Mouse (Mus musculus) stomach, embryonic 14.5 days (tissue): ENCODE measurements around the gene Nckap5l. TPM values are rescaled to one million over a fixed set of nuclear protein-coding genes. Genes with fewer than 3 reads are reported as not detected.

Experiments
- ATAC-seq: fragments of 200-750 bp; cut with Nextera tagmentation; 2 replicates; pipeline ENCODE4 v1.8.0; 2017; ENCODE audit warnings: low read depth, moderate TSS enrichment; ENCODE audit not compliant: insufficient number of reproducible peaks, insufficient read depth, low FRiP score
- H3K27ac ChIP-seq: fragments of 300-500 bp; sonication (generic); 2 replicates; pipeline ENCODE4 v1.5.1; 2014; ENCODE audit warnings: mild to moderate bottlenecking, low read length, moderate library complexity, mixed read lengths
- H3K27me3 ChIP-seq: fragments of 300-500 bp; sonication (generic); 2 replicates; pipeline ENCODE4 v1.6.1; 2014; ENCODE audit warnings: low read length, control low read depth, mixed read lengths; ENCODE audit not compliant: control insufficient read depth, insufficient read depth
- H3K36me3 ChIP-seq: fragments of 300-500 bp; sonication (generic); 2 replicates; pipeline ENCODE4 v1.6.1; 2014; ENCODE audit warnings: mild to moderate bottlenecking, control low read depth, low read length, moderate library complexity, mixed read lengths; ENCODE audit not compliant: control insufficient read depth, insufficient read depth
- H3K4me1 ChIP-seq: fragments of 300-500 bp; sonication (generic); 2 replicates; pipeline ENCODE4 v1.6.1; 2014; ENCODE audit warnings: low read length, control low read depth, mixed read lengths; ENCODE audit not compliant: control insufficient read depth, insufficient read depth
- H3K4me2 ChIP-seq: fragments of 300-500 bp; sonication (generic); replicated peaks from 2 replicates; pipeline ENCODE4 v1.6.1; 2014; ENCODE audit warnings: low read depth, low read length, control low read depth
- H3K4me3 ChIP-seq: fragments of 300-500 bp; sonication (generic); 2 replicates; pipeline ENCODE4 v1.5.1; 2014; ENCODE audit warnings: low read depth, low read length, control low read depth
- H3K9ac ChIP-seq: fragments of 300-500 bp; sonication (generic); replicated peaks from 2 replicates; pipeline ENCODE4 v1.6.1; 2014; ENCODE audit warnings: low read depth, mild to moderate bottlenecking, control low read depth, low read length, moderate library complexity, mixed read lengths
- H3K9me3 ChIP-seq: fragments of 300-500 bp; sonication (generic); 2 replicates; pipeline ENCODE4 v1.6.1; 2016; ENCODE audit warnings: low read depth, low read length, control low read depth; ENCODE audit not compliant: control insufficient read depth
- WGBS: fragments of 180-500 bp; shearing (Covaris S2); extraction: QIAGEN DNeasy Blood & Tissue Kit; methylation state at CpG from one replicate; pipeline ENCODE4 v1.1.7; 2014; 5-methylcytosine and 5-hydroxymethylcytosine counted together
- polyA plus RNA-seq: library from polyadenylated mRNA; unstranded; fragments of >200 nt; fragmentation: Nextera tagmentation; extraction: Ambion mirVana; gene quantifications from 2 replicates; pipeline ENCODE4 v1.2.1, GENCODE M21; 2014

Nckap5l gene
- 8.9 and 9.3 TPM in 2 replicates for polyA plus RNA-seq

DNA sequence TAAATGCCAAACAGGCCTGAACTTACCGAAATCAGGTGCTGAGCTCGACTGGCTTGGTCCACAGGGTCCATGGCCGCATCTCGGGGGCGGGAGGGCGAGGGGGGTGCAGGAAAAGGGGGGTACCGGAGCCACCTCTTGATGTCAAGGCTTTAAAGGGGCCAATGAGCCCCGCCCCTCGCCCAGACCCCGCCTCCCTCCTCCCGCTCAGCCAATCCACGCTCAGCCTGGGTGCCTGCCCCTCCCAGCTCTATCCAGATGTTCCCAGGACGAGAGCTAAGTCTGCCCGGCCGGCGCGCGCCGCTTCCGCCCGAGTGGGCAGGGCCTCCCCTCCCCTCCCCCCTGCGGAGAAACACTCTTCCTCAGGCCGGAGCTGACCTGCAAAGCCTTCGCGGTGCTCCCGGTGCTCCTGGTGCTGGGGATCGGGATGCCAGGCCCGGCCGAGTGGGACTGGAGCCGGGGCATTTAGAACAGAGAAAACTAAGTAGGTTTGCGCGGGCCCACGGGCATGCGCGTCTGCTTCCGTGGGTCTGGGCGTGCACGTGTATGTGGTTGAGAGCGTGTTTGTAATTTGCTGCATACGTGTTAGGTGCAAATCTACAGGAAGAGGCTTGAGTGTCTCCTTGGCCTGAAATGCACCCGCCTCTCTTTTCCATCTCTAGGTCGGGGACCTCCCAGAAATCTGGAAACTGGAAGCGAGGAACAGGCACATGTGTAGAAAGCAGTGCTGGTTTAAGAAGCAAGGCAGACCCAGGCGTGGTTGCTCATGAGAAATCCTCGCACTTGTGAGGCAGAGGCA, at the start of gene Nckap5l:
TSS of gene Nckap5l (minus strand) at position 143 of the 796 bp plus-strand sequence.
- peak; percentile 96 for ATAC-seq
- Histone ChIP-seq H3K9ac (peak within 1 kb of the TSS; percentile 64), H3K4me2 (peak within 1 kb of the TSS; percentile 72), H3K36me3 (peaks cover 3% of the 10 kb centered on the region; the same call in 1 of the 2 replicates), H3K27me3 (no peaks in the 10 kb centered on the region), H3K9me3 (no peaks in the 10 kb centered on the region), H3K4me1 (peaks cover 24% of the 10 kb centered on the region), H3K4me3 (peak within 1 kb of the TSS; percentile 84), H3K27ac (peak within 1 kb of the TSS; percentile 93)
- under 1% methylated on average over 38 of the region's 45 CpGs for WGBS

DNA sequence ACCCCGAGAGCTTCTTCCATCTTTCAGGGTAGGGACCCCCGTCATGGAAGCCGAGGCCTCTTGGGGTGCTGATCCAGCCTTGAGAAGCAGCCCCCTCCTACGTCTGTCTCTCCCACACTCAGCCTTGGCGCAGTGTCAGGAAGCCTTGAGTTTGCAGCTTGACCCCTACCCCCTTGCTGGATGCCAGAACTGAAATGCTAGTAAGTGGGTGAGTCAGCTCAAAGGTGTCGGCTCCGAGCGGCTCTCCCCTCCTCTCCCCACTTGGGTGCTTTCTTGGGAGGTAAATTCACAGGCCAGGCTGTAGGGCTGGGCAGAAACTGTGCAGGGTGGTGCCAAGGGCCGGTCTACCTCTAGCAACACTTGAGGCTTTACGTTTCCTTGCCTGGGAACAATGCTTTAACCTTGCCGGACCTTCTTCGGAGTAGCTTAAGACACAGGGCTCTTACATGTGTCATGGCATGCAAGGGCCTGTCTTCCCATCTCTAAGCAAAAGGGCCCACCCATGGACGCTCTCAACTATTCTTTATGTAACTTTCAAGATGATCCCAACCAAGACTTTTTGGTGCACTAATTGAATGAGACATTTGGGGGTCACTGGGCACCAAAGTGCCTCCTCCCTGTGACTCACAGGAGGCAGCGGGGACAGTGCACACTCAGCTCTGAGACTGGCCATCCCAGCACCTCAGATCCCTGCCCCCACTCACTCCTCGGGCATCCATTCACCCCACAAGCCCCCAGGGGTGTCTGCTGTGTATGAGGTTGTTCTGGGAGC, 48.0 kb upstream of the Nckap5l start:
- Histone ChIP-seq H3K4me3 (no peak overlapping the region), H3K9me3 (no peaks in the 10 kb centered on the region), H3K4me2 (no peak overlapping the region), H3K4me1 (peaks cover 29% of the 10 kb centered on the region), H3K27me3 (no peaks in the 10 kb centered on the region), H3K36me3 (no peaks in the 10 kb centered on the region), H3K9ac (no peak overlapping the region), H3K27ac (peak overlapping the region; percentile 21; the same call in 1 of the 2 replicates)
- WGBS, result 59% methylated on average over 15 of the region's 15 CpGs
- no peak; the same call in 1 of the 2 replicates for ATAC-seq

DNA sequence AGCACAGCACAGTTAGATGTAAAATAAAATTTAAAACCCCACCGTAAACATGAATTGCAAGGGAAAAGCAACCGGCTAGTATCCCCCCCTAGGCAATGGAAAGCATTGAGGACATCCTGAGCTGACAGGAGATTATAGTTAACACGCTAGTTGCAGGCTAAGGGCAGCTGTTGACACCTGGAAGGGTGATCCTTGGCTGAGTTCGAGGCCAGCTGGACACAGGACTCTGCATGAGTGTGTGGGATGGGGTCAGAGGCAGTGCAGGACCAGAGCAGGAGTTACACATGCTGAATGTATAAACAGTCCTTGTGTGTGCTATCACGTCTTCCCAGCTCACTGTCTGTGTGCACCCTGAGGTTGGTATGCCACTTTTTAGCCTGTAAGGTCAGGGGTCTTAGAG, 45.7 kb upstream of the Nckap5l start:
- H3K9me3 ChIP-seq, result no peaks in the 10 kb centered on the region
- no peak overlapping the region for H3K4me2 ChIP-seq
- H3K9ac ChIP-seq, result no peak overlapping the region
- no peak overlapping the region for H3K4me3 ChIP-seq
- peaks cover 29% of the 10 kb centered on the region for H3K4me1 ChIP-seq
- H3K36me3 ChIP-seq, result no peaks in the 10 kb centered on the region
- no peak for ATAC-seq
- H3K27me3 ChIP-seq, result no peaks in the 10 kb centered on the region
- WGBS, result 50% methylated on average over 5 of the region's 5 CpGs
- no peak overlapping the region for H3K27ac ChIP-seq

DNA sequence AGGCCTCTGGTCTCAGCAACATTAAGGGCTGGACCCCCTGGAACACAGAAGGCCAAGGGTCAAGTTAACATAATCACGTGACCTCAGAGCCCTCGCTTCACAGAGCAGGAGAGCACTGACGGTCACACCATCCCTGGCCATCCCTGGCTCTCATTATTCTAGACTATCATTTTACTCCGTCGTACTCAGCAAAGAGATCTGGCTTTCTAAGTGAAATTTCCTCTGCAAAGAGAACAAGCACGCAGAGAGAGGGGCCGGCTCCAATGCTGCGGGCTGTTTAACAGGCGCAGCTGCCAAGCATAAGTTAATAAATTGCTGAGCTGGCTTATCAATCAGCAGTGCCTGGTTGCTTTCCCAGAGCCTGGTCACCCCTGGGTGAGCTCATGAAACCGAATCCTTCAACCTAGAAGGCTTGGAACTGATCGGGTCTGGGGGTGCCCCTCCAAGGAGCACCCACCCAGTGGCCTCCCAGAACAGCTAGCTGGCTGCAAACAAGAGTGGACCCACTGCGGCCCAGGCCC, 44.8 kb upstream of the Nckap5l start:
- H3K4me1 ChIP-seq, result peaks cover 33% of the 10 kb centered on the region
- H3K27me3 ChIP-seq, result no peaks in the 10 kb centered on the region
- no peak overlapping the region for H3K4me3 ChIP-seq
- no peak overlapping the region for H3K9ac ChIP-seq
- H3K4me2 ChIP-seq, result no peak overlapping the region
- no peak; the same call in 1 of the 2 replicates for ATAC-seq
- H3K27ac ChIP-seq, result peak overlapping the region; percentile 62; the same call in 1 of the 2 replicates
- H3K9me3 ChIP-seq, result no peaks in the 10 kb centered on the region
- WGBS, result 28% methylated on average over 12 of the region's 12 CpGs
- no peaks in the 10 kb centered on the region for H3K36me3 ChIP-seq

DNA sequence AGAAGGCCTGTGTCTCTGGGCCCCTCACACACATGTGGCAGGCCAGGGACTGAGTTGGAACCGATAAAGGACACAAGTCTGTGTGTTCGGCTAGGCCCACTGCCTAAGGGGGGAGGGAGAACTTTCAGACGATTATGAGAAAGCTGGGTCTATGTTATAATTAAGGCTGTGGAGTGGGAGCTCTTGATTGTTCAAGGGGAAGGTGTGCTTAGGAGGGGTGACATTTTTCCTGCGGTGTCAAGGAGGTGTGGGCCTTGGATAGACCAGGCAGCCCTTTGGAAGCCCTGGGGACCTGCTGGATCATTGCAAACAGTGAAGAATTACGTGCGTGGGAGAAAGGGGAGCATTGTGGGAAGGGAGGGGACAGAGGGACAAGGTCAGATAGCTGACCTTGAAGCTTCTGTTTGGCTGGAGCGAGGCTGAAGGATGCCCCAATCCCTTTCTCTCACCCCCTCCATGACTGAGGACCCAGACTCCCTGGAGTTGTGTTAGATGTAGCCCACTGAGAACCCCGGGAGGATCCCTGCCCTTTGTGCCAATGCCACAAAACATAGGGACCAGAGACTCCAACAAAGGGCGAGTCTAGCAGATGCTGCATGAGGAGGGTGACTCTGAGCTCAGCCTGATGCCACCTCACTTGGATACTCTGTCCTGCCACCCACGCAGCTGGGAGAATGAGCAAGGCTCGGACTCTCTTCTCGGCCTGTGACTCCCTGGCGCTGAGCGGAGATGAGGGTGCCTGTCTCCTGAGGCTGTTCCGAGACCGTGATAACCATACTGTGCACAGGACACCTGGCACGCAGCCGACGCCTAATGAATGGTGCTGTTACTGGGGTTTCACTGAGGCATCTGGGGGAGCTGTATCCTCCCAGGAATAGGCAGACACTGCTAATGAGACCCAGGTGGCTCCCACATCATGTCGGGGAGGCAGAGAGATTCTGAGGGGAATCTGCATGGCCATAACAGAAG, 44.0 kb upstream of the Nckap5l start:
- H3K9me3 ChIP-seq, result no peaks in the 10 kb centered on the region
- no peaks in the 10 kb centered on the region for H3K36me3 ChIP-seq
- no peaks in the 10 kb centered on the region for H3K27me3 ChIP-seq
- 61% methylated on average over 20 of the region's 20 CpGs for WGBS
- ATAC-seq, result no peak
- H3K4me3 ChIP-seq, result no peak overlapping the region
- no peak overlapping the region for H3K4me2 ChIP-seq
- no peak overlapping the region for H3K9ac ChIP-seq
- H3K4me1 ChIP-seq, result peaks cover 34% of the 10 kb centered on the region
- peak overlapping the region; percentile 62; the same call in 1 of the 2 replicates for H3K27ac ChIP-seq

DNA sequence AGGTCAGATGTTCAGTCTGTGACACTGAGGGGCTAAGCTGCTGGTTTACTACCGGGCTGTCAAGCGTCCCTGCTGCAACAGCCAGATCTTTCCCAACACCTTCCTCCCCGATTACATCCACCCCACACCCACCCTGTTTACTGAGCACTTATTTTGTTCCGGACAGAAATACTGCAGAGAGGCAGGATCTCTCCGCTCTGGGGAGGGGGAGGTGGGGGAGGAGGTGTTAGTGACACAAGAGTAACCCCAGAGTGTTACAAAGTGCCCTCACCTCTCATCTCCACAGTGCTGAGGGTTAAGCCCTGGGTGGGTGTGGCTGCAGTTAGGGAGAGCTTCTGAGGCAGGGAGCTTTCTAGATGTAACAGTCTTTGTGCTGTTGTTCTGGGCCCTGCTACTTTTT, 42.8 kb upstream of the Nckap5l start:
- Histone ChIP-seq H3K36me3 (no peaks in the 10 kb centered on the region), H3K27me3 (no peaks in the 10 kb centered on the region), H3K9me3 (no peaks in the 10 kb centered on the region), H3K4me2 (no peak overlapping the region), H3K4me1 (peaks cover 24% of the 10 kb centered on the region), H3K4me3 (no peak overlapping the region), H3K9ac (no peak overlapping the region), H3K27ac (no peak overlapping the region)
- 38% methylated on average over 5 of the region's 5 CpGs for WGBS
- no peak for ATAC-seq

DNA sequence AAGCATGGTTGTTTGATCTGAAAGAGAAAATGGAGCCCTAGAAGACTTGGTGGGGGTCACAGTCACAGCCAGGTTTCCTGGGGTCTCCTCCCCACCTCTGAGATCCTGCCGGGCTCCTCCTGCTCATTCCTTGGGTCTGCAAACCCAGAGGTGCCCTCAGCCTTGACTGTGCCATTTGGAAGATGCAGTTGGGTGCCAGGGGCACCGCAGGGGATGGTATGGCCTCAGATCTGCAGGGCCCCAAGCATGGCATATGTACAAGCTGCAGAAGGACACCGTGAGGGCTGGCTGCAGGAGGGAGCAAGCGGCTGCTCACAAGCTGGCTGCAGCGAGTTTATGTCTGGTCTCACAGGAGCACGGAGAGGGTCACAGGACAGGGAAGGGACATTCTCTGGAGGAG, 42.2 kb upstream of the Nckap5l start:
- no peaks in the 10 kb centered on the region for H3K36me3 ChIP-seq
- peaks cover 18% of the 10 kb centered on the region for H3K4me1 ChIP-seq
- H3K9ac ChIP-seq, result no peak overlapping the region
- WGBS, result 52% methylated on average over 6 of the region's 6 CpGs
- H3K27ac ChIP-seq, result no peak overlapping the region
- no peak overlapping the region for H3K4me3 ChIP-seq
- no peak for ATAC-seq
- H3K27me3 ChIP-seq, result no peaks in the 10 kb centered on the region
- H3K9me3 ChIP-seq, result no peaks in the 10 kb centered on the region
- no peak overlapping the region for H3K4me2 ChIP-seq
